Mouse (Mus musculus): Measurements from ENCODE around the gene Wdfy3. TPM values are rescaled to one million over a fixed set of nuclear protein-coding genes. Genes with fewer than 3 reads are reported as not detected.

Wdfy3 gene
- total RNA-seq, 1 experiment, result 25.3 TPM

DNA sequence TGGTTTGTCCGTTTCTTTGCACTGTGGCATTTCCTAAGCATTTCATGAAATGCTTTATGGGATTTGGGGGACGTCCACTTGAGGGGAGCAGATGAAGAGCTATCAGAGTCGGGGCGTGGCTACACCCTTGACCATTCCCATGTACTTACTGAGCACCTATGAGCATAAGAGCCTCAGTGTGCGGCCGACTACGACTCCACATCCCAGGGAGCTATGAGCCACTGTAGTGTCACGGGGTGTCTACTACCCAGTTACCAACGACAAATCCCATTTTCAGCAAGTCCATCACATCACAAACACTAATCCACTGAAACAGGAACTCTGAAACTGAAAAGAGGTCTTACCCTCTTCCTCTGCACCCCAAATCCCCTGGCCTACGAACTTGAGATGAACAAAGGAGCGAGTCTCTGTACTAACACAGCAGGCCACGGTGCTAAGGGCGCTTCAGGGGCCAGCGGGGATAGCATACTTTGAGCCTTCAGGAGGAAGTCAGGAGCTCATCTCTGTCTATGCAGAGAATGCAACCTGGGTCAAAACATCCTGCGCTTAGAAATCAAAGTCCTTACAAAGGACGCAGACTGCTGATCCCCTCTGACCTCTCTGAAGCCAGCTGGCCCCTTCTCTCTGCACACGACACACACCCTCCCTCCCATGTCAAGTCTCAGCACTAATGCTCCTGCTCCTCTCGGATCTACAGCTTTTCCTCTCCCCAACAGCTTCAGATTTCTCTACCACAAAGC is 6.5 kb downstream of the Wdfy3 start:
- no peak for DNase-seq (ENCODE audit: low read depth, low spot score)
- Histone ChIP-seq H3K9ac (ENCODE audit: insufficient read depth, low read depth, low read length, poor library complexity, severe bottlenecking) (no peak overlapping the region), H3K4me1 (ENCODE audit: control insufficient read depth in 2 of 2, insufficient read depth in 2 of 2, low read length in 2 of 2, poor library complexity in 1 of 2) (peaks cover 6 to 7% of the 10 kb centered on the region in 2 experiments; a peak in 2 of 4 replicates), H3K27ac (ENCODE audit: insufficient read depth, low read depth, low read length, poor library complexity, severe bottlenecking) (no peak overlapping the region), H3K4me3 (ENCODE audit: insufficient read depth in 1 of 2, low read depth in 1 of 2, low read length in 2 of 2, poor library complexity in 1 of 2, severe bottlenecking in 1 of 2) (no peak overlapping the region), H3K9me3 (ENCODE audit: control insufficient read depth, insufficient read depth, low read depth, low read length) (no peaks in the 10 kb centered on the region), H3K36me3 (ENCODE audit: control insufficient read depth, insufficient read depth, low read length, poor library complexity, severe bottlenecking) (no peaks in the 10 kb centered on the region)
- in situ Hi-C loops (cut with MboI; ENCODE audit: low sequenced_read_pairs in 2 of 2, unreplicated experiment in 2 of 2), result no loop called here
- no peak for TF ChIP-seq ZC3H11A (IDR thresholded peaks at IDR 0.05; ENCODE audit: borderline replicate concordance, low read depth, low read length)
- TF ChIP-seq ZNF384 (IDR thresholded peaks at IDR 0.05; ENCODE audit: low read depth, low read length), result no peak
- TF ChIP-seq CHD2 (IDR thresholded peaks at IDR 0.05; ENCODE audit: low read depth, low read length), result no peak
- TF ChIP-seq HCFC1 (IDR thresholded peaks at IDR 0.05; ENCODE audit: borderline replicate concordance, insufficient read depth, low read length), result no peak
- no peak for TF ChIP-seq MAFK (IDR thresholded peaks at IDR 0.05; ENCODE audit: insufficient read depth, low read depth, low read length)

DNA sequence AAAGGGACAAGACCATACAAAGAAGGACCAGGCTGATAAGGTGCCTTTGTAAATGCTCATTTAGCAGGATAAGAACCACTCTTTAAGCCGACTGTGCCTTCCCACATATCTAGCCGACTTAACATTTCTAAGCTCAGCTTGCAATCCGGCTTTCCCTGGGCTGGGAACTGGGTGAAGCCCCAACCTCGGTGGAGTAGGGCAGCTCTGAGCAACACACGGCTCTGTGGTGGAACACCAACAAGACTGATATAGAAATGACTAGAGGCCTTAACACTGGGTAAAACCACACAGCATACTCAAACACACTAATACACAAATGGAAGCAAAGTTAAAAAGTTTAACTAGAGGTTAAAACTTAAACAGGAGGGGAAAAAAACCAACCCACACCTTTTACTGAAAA is 7.9 kb downstream of the Wdfy3 start:
- Histone ChIP-seq H3K4me3 (ENCODE audit: insufficient read depth in 1 of 2, low read depth in 1 of 2, low read length in 2 of 2, poor library complexity in 1 of 2, severe bottlenecking in 1 of 2) (no peak overlapping the region), H3K27ac (ENCODE audit: insufficient read depth, low read depth, low read length, poor library complexity, severe bottlenecking) (no peak overlapping the region), H3K36me3 (ENCODE audit: control insufficient read depth, insufficient read depth, low read length, poor library complexity, severe bottlenecking) (no peaks in the 10 kb centered on the region), H3K9ac (ENCODE audit: insufficient read depth, low read depth, low read length, poor library complexity, severe bottlenecking) (no peak overlapping the region), H3K9me3 (ENCODE audit: control insufficient read depth, insufficient read depth, low read depth, low read length) (no peaks in the 10 kb centered on the region), H3K4me1 (ENCODE audit: control insufficient read depth in 2 of 2, insufficient read depth in 2 of 2, low read length in 2 of 2, poor library complexity in 1 of 2) (peaks cover 6 to 10% of the 10 kb centered on the region in 2 experiments; a peak in 2 of 4 replicates)
- DNase-seq (ENCODE audit: low read depth, low spot score), result no peak
- TF ChIP-seq HCFC1 (IDR thresholded peaks at IDR 0.05; ENCODE audit: borderline replicate concordance, insufficient read depth, low read length) (no peak), MAFK (IDR thresholded peaks at IDR 0.05; ENCODE audit: insufficient read depth, low read depth, low read length) (no peak)
- in situ Hi-C loops (cut with MboI; ENCODE audit: low sequenced_read_pairs in 2 of 2, unreplicated experiment in 2 of 2), result no loop called here

DNA sequence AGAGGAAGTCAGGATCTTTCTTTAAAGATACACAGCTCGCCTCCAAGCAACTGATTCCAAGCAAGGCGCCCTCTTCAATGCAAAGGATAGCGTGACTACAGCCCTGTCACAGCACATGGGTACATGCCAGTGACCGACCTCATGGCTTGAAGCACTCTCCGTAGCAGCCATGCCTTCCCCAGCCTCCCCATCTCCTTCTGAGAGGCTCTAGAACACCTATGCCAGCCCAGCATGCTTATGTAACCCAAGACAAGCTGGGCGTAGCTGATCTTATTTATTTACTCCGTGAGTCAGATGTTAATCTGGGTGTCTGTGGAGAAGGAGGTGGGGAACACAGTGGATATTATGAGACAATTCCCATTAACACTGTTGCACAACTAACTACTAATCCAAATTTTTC is 13.8 kb downstream of the Wdfy3 start:
- no peaks in the 10 kb centered on the region for H3K36me3 ChIP-seq (ENCODE audit: control insufficient read depth, insufficient read depth, low read length, poor library complexity, severe bottlenecking)

DNA sequence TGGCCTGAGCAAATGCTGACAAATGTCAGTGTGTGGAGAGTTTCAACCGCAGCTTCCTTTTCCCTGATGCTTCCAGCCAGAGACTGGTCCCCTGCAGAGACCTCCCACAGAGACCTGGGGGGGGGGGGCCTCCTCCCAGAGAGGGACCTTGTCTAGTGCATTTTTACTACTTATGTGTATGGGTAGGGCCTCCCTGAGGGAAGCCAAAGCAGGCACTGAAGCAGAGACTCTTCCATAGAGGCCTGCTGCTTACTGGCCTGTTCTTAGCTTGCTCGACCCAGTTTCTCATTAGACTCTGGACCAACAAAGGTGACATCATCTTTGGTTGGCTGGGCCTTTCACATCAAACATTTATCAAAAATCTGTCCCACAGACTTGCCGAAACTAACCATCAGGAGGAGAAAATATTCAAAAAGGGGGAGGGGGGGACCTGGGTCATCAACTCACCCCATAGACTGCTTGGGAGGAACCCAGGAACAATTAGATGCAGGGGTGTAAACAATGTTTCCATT is 14.5 kb downstream of the Wdfy3 start:
- Histone ChIP-seq H3K4me1 (ENCODE audit: control insufficient read depth in 2 of 2, insufficient read depth in 2 of 2, low read length in 2 of 2, poor library complexity in 1 of 2) (peaks cover 18 to 20% of the 10 kb centered on the region in 2 experiments; a peak in 3 of 4 replicates), H3K27ac (ENCODE audit: insufficient read depth, low read depth, low read length, poor library complexity, severe bottlenecking) (peak overlapping the region; percentile 87), H3K4me3 (ENCODE audit: insufficient read depth in 1 of 2, low read depth in 1 of 2, low read length in 2 of 2, poor library complexity in 1 of 2, severe bottlenecking in 1 of 2) (peak overlapping the region; percentile 29 to 43; a peak in 3 of 4 replicates), H3K36me3 (ENCODE audit: control insufficient read depth, insufficient read depth, low read length, poor library complexity, severe bottlenecking) (no peaks in the 10 kb centered on the region), H3K9ac (ENCODE audit: insufficient read depth, low read depth, low read length, poor library complexity, severe bottlenecking) (no peak overlapping the region), H3K9me3 (ENCODE audit: control insufficient read depth, insufficient read depth, low read depth, low read length) (no peaks in the 10 kb centered on the region)
- no peak for DNase-seq (ENCODE audit: low read depth, low spot score)
- no peak for TF ChIP-seq CHD2 (IDR thresholded peaks at IDR 0.05; ENCODE audit: low read depth, low read length)
- TF ChIP-seq ZC3H11A (IDR thresholded peaks at IDR 0.05; ENCODE audit: borderline replicate concordance, low read depth, low read length), result no peak
- TF ChIP-seq HCFC1 (IDR thresholded peaks at IDR 0.05; ENCODE audit: borderline replicate concordance, insufficient read depth, low read length), result no peak
- no peak for TF ChIP-seq MAFK (IDR thresholded peaks at IDR 0.05; ENCODE audit: insufficient read depth, low read depth, low read length)
- TF ChIP-seq ZNF384 (IDR thresholded peaks at IDR 0.05; ENCODE audit: low read depth, low read length), result no peak
- in situ Hi-C loops (cut with MboI; ENCODE audit: low sequenced_read_pairs in 2 of 2, unreplicated experiment in 2 of 2), result no loop called here

More for the DNA sequence above, 13.8 kb downstream of the Wdfy3 start:
- Histone ChIP-seq H3K4me1 (ENCODE audit: control insufficient read depth in 2 of 2, insufficient read depth in 2 of 2, low read length in 2 of 2, poor library complexity in 1 of 2) (peaks cover 18 to 20% of the 10 kb centered on the region in 2 experiments; a peak in 3 of 4 replicates), H3K9ac (ENCODE audit: insufficient read depth, low read depth, low read length, poor library complexity, severe bottlenecking) (peak overlapping the region; percentile 20; the same call in 1 of the 2 replicates), H3K4me3 (ENCODE audit: insufficient read depth in 1 of 2, low read depth in 1 of 2, low read length in 2 of 2, poor library complexity in 1 of 2, severe bottlenecking in 1 of 2) (no peak overlapping the region), H3K27ac (ENCODE audit: insufficient read depth, low read depth, low read length, poor library complexity, severe bottlenecking) (peak overlapping the region; percentile 54), H3K9me3 (ENCODE audit: control insufficient read depth, insufficient read depth, low read depth, low read length) (no peaks in the 10 kb centered on the region)
- TF ChIP-seq ZNF384 (IDR thresholded peaks at IDR 0.05; ENCODE audit: low read depth, low read length) (no peak), MAFK (IDR thresholded peaks at IDR 0.05; ENCODE audit: insufficient read depth, low read depth, low read length) (no peak), ZC3H11A (IDR thresholded peaks at IDR 0.05; ENCODE audit: borderline replicate concordance, low read depth, low read length) (no peak), CHD2 (IDR thresholded peaks at IDR 0.05; ENCODE audit: low read depth, low read length) (no peak)
- no peak for DNase-seq (ENCODE audit: low read depth, low spot score)
- in situ Hi-C loops (cut with MboI; ENCODE audit: low sequenced_read_pairs in 2 of 2, unreplicated experiment in 2 of 2), result no loop called here
